Comparison of ENCODE assay signal across 21 mouse cellular contexts in genomic region chr2:14132468-14133326, GRCm38 (mm10). TPM values are rescaled to one million over a fixed set of nuclear protein-coding genes. Genes with fewer than 3 reads are reported as not detected.
"Had no signal": no experiment of that assay in that cellular context is flagged by ENCODE, and none has a peak within 500 bp of the region (broad histone marks: within the 10 kb centered on the region; RNA-seq: fewer than 3 reads in every experiment).

No protein-coding gene starts in this region.

- H3K4me2 ChIP-seq: limb, embryonic 12.5 days; limb, embryonic 15.5 days; liver, embryonic 11.5 days; lung, embryonic 14.5 days had no signal

- DNase-seq: kidney, adult 9 months; kidney, postnatal 14 days; kidney, postnatal 4 days; layer of hippocampus, adult 9-11 months; left cerebral cortex, postnatal 4 days; liver, postnatal 0 days; lung, embryonic 14.5 days; midbrain, embryonic 14.5 days; thymus, postnatal 25 days had no signal

- H3K9me3 ChIP-seq: limb, embryonic 12.5 days; limb, embryonic 15.5 days; megakaryocyte, embryonic 14.5 days; midbrain, embryonic 10.5 days had no signal

- H3K27me3 ChIP-seq: limb, embryonic 12.5 days; limb, embryonic 15.5 days; megakaryocyte, embryonic 14.5 days had no signal

- H3K4me3 ChIP-seq: limb, embryonic 12.5 days; limb, embryonic 15.5 days; megakaryocyte, embryonic 14.5 days; midbrain, embryonic 10.5 days had no signal

- ATAC-seq: liver, postnatal 0 days; lung, postnatal 0 days had no signal

- H3K27ac ChIP-seq: limb, embryonic 12.5 days; limb, embryonic 15.5 days; liver, embryonic 14.5 days; macrophage; midbrain, embryonic 10.5 days had no signal

- H3K9ac ChIP-seq: limb, embryonic 12.5 days; limb, embryonic 15.5 days; liver, embryonic 14.5 days; liver, postnatal 0 days; lung, embryonic 14.5 days had no signal

RNA-seq across cellular contexts. Expression of gene Tmem236, which starts 41.6 kb away (rescaled TPM):
- total RNA-seq: layer of hippocampus, adult 18-20 months; left cerebral cortex, postnatal 14 days had no signal
- polyA plus RNA-seq: limb, embryonic 12.5 days; liver, embryonic 11.5 days; liver, postnatal 0 days; lung, embryonic 14.5 days; macrophage; neural tube, embryonic 11.5 days; spleen, adult 2 months had no signal
